Mouse (Mus musculus): ENCODE results near the gene Clnk. TPM values are rescaled to one million over a fixed set of nuclear protein-coding genes. Genes with fewer than 3 reads are reported as not detected.
"Not testable (repeated sequence)": the region's sequence is repeated elsewhere in the genome, so short reads cannot be mapped to it uniquely, and the experiment has no call there.

Clnk gene
- 0.15 and 0.25 TPM in 2 replicates for polyA plus RNA-seq (2012; rRNA removed)

DNA sequence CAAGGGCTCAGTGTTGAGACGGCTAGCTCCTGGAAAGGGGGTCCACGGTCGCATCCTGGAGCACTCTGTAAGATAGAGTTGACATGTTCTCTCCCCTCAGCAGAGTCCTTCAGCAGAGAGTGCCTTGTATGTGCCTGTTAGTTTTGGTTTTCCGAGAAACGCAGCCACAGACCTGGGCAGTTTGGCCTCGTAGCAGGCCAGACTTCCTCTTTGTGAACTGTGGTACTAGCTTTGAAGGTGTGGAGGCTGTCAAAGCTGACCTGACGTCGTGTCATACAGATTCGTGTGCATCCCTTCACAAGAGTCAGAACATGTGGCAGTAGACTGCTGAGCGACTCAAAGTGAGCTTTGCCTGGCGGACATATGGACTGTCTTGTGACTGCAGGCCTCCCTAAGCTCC is at the start of gene Clnk:
TSS of gene Clnk (minus strand) at position 191 of the 400 bp plus-strand sequence.
- Histone ChIP-seq H3K27me3 (ENCODE audit: control insufficient read depth, insufficient read depth, low read length) (no peaks in the 10 kb centered on the region), H3K4me1 (ENCODE audit: control insufficient read depth, insufficient read depth, insufficient read length, low read length) (no peaks in the 10 kb centered on the region), H3K27ac (ENCODE audit: insufficient read depth, low read depth, low read length) (no peak within 1 kb of the TSS), H3K36me3 (ENCODE audit: control insufficient read depth, insufficient read depth, low read length) (no peaks in the 10 kb centered on the region), H3K4me3 (ENCODE audit: low read depth, low read length) (no peak within 1 kb of the TSS)
- TF ChIP-seq CTCF (IDR thresholded peaks at IDR 0.05; ENCODE audit: extremely low read depth, insufficient read length, insufficient replicate concordance, low read depth, low read length), result no peak
- 79% methylated on average over 11 of the region's 11 CpGs for WGBS

DNA sequence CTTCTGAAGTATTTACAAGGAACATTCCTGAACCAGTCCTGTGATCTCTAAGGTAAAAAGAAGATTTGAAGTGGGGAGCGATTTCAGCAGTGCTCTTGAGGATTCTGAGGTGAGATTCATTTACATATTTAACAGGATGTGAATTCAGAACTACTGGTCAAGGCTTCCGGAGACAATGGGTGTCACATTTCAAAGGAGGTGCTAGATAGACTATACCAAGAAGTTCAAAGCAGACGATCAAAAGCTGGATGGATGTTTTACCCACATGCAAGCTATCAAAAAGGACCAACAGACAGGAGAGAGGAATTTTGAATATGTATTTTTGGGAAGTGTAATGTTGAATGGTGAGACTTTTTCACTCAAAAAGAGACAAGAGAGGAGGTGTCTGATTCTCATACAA is 28.7 kb upstream of the Clnk start:
- no peak overlapping the region for H3K27ac ChIP-seq (ENCODE audit: insufficient read depth, low read depth, low read length)
- WGBS, result 51% methylated on average over 3 of the region's 3 CpGs
- H3K36me3 ChIP-seq (ENCODE audit: control insufficient read depth, insufficient read depth, low read length), result no peaks in the 10 kb centered on the region
- H3K4me3 ChIP-seq (ENCODE audit: low read depth, low read length), result no peak overlapping the region
- no peaks in the 10 kb centered on the region for H3K27me3 ChIP-seq (ENCODE audit: control insufficient read depth, insufficient read depth, low read length)
- no peaks in the 10 kb centered on the region for H3K4me1 ChIP-seq (ENCODE audit: control insufficient read depth, insufficient read depth, insufficient read length, low read length)
- TF ChIP-seq CTCF (IDR thresholded peaks at IDR 0.05; ENCODE audit: extremely low read depth, insufficient read length, insufficient replicate concordance, low read depth, low read length), result no peak
- no peak for TF ChIP-seq POLR2A (IDR thresholded peaks at IDR 0.05; ENCODE audit: low read depth, low read length)

DNA sequence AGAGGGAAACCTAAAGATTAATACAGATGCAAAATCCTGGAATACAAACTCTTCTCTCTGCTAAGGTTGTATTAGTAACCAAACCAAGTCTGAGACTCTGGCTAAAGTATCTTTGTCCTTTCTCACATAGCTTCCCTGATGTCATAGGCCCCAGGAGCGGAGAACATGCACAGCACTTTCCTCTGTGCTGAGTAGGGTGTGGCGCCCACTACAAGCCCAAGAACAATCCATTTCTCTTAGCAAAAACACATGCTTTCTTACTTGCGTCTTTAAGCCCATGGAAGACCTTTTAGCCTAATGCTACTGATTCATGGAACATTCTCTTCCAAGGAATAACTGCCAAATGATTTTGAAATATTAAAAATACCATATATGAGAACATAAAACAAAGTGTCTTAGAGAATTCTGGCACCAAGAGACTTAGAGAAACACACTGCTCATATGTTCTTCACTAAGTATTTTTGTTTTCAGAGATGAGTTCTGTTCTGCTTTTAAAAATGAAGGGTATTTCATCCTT is 28.0 kb upstream of the Clnk start:
- no peaks in the 10 kb centered on the region for H3K27me3 ChIP-seq (ENCODE audit: control insufficient read depth, insufficient read depth, low read length)
- WGBS, result 81% methylated on average over 3 of the region's 3 CpGs
- H3K4me3 ChIP-seq (ENCODE audit: low read depth, low read length), result no peak overlapping the region
- no peak overlapping the region for H3K27ac ChIP-seq (ENCODE audit: insufficient read depth, low read depth, low read length)
- TF ChIP-seq CTCF (IDR thresholded peaks at IDR 0.05; ENCODE audit: extremely low read depth, insufficient read length, insufficient replicate concordance, low read depth, low read length), result no peak
- TF ChIP-seq POLR2A (IDR thresholded peaks at IDR 0.05; ENCODE audit: low read depth, low read length), result no peak
- no peaks in the 10 kb centered on the region for H3K4me1 ChIP-seq (ENCODE audit: control insufficient read depth, insufficient read depth, insufficient read length, low read length)
- no peaks in the 10 kb centered on the region for H3K36me3 ChIP-seq (ENCODE audit: control insufficient read depth, insufficient read depth, low read length)

DNA sequence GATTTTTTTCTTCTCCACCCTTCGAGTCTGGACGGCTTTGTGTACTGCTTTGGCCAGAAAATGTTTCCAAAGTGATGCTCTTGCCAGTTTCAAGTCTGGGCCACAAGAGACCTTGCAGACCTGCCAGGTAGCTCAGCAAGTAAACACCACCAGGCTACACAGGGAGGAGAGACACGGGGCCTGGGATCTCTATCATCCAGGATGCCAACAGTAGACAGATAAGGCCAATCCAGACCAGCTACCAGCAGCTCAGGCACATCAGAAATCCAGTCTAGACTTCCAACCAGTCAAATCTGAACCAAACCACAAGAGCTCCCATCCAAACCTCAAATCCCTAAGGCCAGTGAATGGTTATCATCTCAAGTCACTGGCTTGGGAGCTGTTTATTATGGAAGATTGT is 26.3 kb upstream of the Clnk start:
- H3K4me3 ChIP-seq (ENCODE audit: low read depth, low read length), result no peak overlapping the region
- WGBS, result 62% methylated on average over 3 of the region's 3 CpGs
- H3K4me1 ChIP-seq (ENCODE audit: control insufficient read depth, insufficient read depth, insufficient read length, low read length), result no peaks in the 10 kb centered on the region
- no peak overlapping the region for H3K27ac ChIP-seq (ENCODE audit: insufficient read depth, low read depth, low read length)
- no peak for TF ChIP-seq CTCF (IDR thresholded peaks at IDR 0.05; ENCODE audit: extremely low read depth, insufficient read length, insufficient replicate concordance, low read depth, low read length)
- no peak for TF ChIP-seq POLR2A (IDR thresholded peaks at IDR 0.05; ENCODE audit: low read depth, low read length)
- H3K36me3 ChIP-seq (ENCODE audit: control insufficient read depth, insufficient read depth, low read length), result no peaks in the 10 kb centered on the region
- H3K27me3 ChIP-seq (ENCODE audit: control insufficient read depth, insufficient read depth, low read length), result no peaks in the 10 kb centered on the region

DNA sequence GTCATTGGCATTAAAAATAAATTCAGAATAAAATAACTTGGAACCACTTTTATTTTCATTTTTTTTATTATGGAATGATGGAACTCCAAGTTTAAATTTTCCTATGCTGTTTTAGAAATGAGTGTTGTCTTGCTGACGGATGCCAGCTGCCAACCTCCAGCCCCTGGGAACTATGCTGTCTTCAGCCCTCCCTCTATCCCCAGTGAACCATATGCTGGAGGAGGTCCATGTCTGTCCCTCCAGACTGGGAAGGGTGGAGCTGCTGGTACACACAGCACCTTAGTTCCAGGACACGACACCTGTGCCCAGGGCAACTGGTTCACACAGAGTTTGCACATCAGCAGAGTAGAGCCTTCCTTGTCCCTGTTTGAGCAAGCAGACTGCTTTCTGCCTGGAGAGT is 22.4 kb upstream of the Clnk start:
- WGBS, result 47% methylated on average over 2 of the region's 2 CpGs

DNA sequence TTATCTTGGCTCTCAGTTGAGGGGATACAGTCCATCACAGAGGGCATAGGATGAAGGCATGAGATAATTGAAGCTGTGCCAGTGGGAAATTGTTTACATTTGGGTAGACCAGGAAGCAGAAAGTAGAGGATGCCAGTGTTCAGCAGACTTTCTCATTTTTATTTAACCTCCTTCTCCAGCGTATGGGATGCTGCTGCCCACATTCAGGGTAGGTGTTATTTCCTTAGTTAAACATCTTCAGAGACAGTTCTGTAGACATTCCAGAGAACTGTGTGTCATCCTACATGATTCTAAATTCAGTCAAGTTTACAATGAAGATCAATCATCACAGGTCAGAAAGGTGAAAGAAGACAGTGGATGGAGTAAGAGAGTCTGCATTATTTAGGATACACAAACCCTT is 12.0 kb upstream of the Clnk start:
- no peaks in the 10 kb centered on the region for H3K4me1 ChIP-seq (ENCODE audit: control insufficient read depth, insufficient read depth, insufficient read length, low read length)
- H3K27ac ChIP-seq (ENCODE audit: insufficient read depth, low read depth, low read length), result no peak overlapping the region
- WGBS, result 98% methylated on average over 1 of the region's 1 CpGs
- H3K36me3 ChIP-seq (ENCODE audit: control insufficient read depth, insufficient read depth, low read length), result no peaks in the 10 kb centered on the region
- TF ChIP-seq CTCF (IDR thresholded peaks at IDR 0.05; ENCODE audit: extremely low read depth, insufficient read length, insufficient replicate concordance, low read depth, low read length) (no peak), POLR2A (IDR thresholded peaks at IDR 0.05; ENCODE audit: low read depth, low read length) (no peak)
- H3K4me3 ChIP-seq (ENCODE audit: low read depth, low read length), result no peak overlapping the region
- no peaks in the 10 kb centered on the region for H3K27me3 ChIP-seq (ENCODE audit: control insufficient read depth, insufficient read depth, low read length)

More for the DNA sequence above, 22.4 kb upstream of the Clnk start:
- H3K36me3 ChIP-seq (ENCODE audit: control insufficient read depth, insufficient read depth, low read length), result no peaks in the 10 kb centered on the region
- no peak overlapping the region for H3K4me3 ChIP-seq (ENCODE audit: low read depth, low read length)
- H3K4me1 ChIP-seq (ENCODE audit: control insufficient read depth, insufficient read depth, insufficient read length, low read length), result no peaks in the 10 kb centered on the region
- H3K27me3 ChIP-seq (ENCODE audit: control insufficient read depth, insufficient read depth, low read length), result no peaks in the 10 kb centered on the region
- H3K27ac ChIP-seq (ENCODE audit: insufficient read depth, low read depth, low read length), result no peak overlapping the region
- TF ChIP-seq POLR2A (IDR thresholded peaks at IDR 0.05; ENCODE audit: low read depth, low read length), result no peak
- TF ChIP-seq CTCF (IDR thresholded peaks at IDR 0.05; ENCODE audit: extremely low read depth, insufficient read length, insufficient replicate concordance, low read depth, low read length), result no peak

DNA sequence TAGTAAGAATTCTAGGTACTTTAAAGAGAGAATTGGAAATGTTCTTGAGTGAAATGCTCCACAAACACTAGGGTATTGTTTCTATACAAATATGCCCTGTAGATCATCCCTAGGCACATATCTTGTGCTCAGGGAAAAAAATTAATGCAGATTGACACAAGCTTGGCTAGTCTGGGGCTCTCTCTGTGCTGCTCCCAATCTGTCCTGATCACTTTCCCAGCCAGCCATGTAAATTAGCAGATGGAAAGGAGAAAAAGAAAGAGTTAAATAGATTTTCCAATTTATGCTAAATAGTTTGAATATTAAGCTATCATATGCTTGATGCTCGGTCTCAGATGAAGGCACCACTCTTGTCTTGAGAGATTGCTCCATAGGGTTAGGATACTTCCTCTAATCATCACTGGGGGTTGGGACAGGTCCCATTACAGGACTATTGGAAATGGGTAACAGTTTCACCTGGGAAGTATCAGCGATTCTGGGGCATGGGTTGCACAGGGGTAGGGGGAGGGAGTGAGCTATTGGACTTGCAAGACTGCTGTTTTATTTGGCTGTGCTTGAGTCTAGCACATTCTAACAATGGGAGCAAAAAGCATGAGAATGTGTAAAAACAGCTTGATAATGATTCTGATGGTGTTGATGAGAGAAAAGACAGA is 10.1 kb upstream of the Clnk start:
- Histone ChIP-seq H3K27ac (ENCODE audit: insufficient read depth, low read depth, low read length) (no peak overlapping the region), H3K36me3 (ENCODE audit: control insufficient read depth, insufficient read depth, low read length) (no peaks in the 10 kb centered on the region), H3K27me3 (ENCODE audit: control insufficient read depth, insufficient read depth, low read length) (no peaks in the 10 kb centered on the region), H3K4me3 (ENCODE audit: low read depth, low read length) (no peak overlapping the region), H3K4me1 (ENCODE audit: control insufficient read depth, insufficient read depth, insufficient read length, low read length) (no peaks in the 10 kb centered on the region)
- 78% methylated on average over 2 of the region's 2 CpGs for WGBS
- TF ChIP-seq CTCF (IDR thresholded peaks at IDR 0.05; ENCODE audit: extremely low read depth, insufficient read length, insufficient replicate concordance, low read depth, low read length) (no peak), POLR2A (IDR thresholded peaks at IDR 0.05; ENCODE audit: low read depth, low read length) (no peak)

DNA sequence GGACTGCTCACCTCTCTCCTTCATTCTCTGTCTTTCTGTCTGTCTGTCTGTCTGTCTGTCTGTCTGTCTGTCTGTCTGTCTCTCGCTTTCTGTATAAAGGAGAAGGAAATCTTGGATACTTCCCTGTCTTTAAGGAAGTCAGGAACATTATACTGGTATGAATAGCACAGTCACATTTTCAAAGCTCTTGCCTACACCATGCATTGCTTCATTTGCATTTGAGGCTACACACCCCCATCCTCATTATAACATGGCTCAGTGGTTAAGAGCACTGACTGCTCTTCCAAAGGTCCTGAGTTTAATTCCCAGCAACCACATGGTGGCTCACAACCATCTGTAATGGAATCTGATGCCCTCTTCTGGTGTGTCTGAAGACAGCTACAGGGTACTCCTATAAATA is 6.0 kb upstream of the Clnk start:
- H3K4me3 ChIP-seq (ENCODE audit: low read depth, low read length); H3K27ac ChIP-seq (ENCODE audit: insufficient read depth, low read depth, low read length); H3K27me3 ChIP-seq (ENCODE audit: control insufficient read depth, insufficient read depth, low read length); H3K36me3 ChIP-seq (ENCODE audit: control insufficient read depth, insufficient read depth, low read length); H3K4me1 ChIP-seq (ENCODE audit: control insufficient read depth, insufficient read depth, insufficient read length, low read length): not testable (repeated sequence)
- 75% methylated on average over 1 of the region's 1 CpGs for WGBS

Measured in small intestine, adult 2 months (tissue).